Mouse (Mus musculus) neural tube, embryonic 13.5 days (tissue): ENCODE results near the gene Rusc1. TPM values are rescaled to one million over a fixed set of nuclear protein-coding genes. Genes with fewer than 3 reads are reported as not detected.
A peak's percentile ranks its signal among the peaks of the same experiment; 100 is the strongest.
"Not testable (repeated sequence)": the region's sequence is repeated elsewhere in the genome, so short reads cannot be mapped to it uniquely, and the experiment has no call there.

Source experiments
- ATAC-seq: fragments of 200-750 bp; cut with Nextera tagmentation; 2 replicates; pipeline ENCODE4 v1.8.0; 2017; ENCODE audit warnings: low read depth, mild to moderate bottlenecking, moderate TSS enrichment, moderate library complexity
- H3K27ac ChIP-seq: fragments of 300-500 bp; sonication (generic); replicated peaks from 2 replicates; pipeline ENCODE4 v1.5.1; 2015; ENCODE audit warnings: moderate library complexity, mild to moderate bottlenecking, inconsistent platforms
- H3K27me3 ChIP-seq: fragments of 300-500 bp; sonication (generic); 2 replicates; pipeline ENCODE4 v1.6.1; 2015; ENCODE audit warnings: mild to moderate bottlenecking, inconsistent platforms
- H3K36me3 ChIP-seq: fragments of 300-500 bp; sonication (generic); 2 replicates; pipeline ENCODE4 v1.6.1; 2015; ENCODE audit warnings: mild to moderate bottlenecking, inconsistent platforms
- H3K4me1 ChIP-seq: fragments of 300-500 bp; sonication (generic); replicated peaks from 2 replicates; pipeline ENCODE4 v1.6.1; 2015; ENCODE audit warnings: inconsistent platforms
- H3K4me2 ChIP-seq: fragments of 300-500 bp; sonication (generic); 2 replicates; pipeline ENCODE4 v1.6.1; 2015; ENCODE audit warnings: inconsistent platforms, mild to moderate bottlenecking, moderate library complexity
- H3K4me3 ChIP-seq: fragments of 300-500 bp; sonication (generic); 2 replicates; pipeline ENCODE4 v1.5.1; 2015; ENCODE audit warnings: mild to moderate bottlenecking, inconsistent platforms
- H3K9ac ChIP-seq: fragments of 300-500 bp; sonication (generic); 2 replicates; pipeline ENCODE4 v1.6.1; 2015; ENCODE audit warnings: moderate library complexity, mild to moderate bottlenecking, inconsistent platforms
- H3K9me3 ChIP-seq: fragments of 300-500 bp; sonication (generic); 2 replicates; pipeline ENCODE4 v1.6.1; 2016; ENCODE audit warnings: inconsistent platforms
- WGBS: fragments of 180-500 bp; shearing (Covaris S2); methylation state at CpG from one replicate; pipeline ENCODE4 v1.1.7; 2015; 5-methylcytosine and 5-hydroxymethylcytosine counted together
- polyA plus RNA-seq: library from polyadenylated mRNA; unstranded; fragments of >200 nt; fragmentation: Nextera tagmentation; extraction: Ambion mirVana; gene quantifications from 2 replicates; pipeline ENCODE4 v1.2.1, GENCODE M21; 2015

The Rusc1 gene
- polyA plus RNA-seq, 1 experiment from 2014 or later = 91.9 TPM

- peak overlapping the region; percentile 74 for H3K4me3 ChIP-seq
- H3K4me1 ChIP-seq = peaks cover 51% of the 10 kb centered on the region
- peak overlapping the region; percentile 94 for H3K4me2 ChIP-seq
- H3K36me3 ChIP-seq = peaks cover 54% of the 10 kb centered on the region
- H3K27ac ChIP-seq = peak overlapping the region; percentile 86
- H3K27me3 ChIP-seq = peaks cover 14% of the 10 kb centered on the region; the same call in 1 of the 2 replicates
- H3K9ac ChIP-seq = peak overlapping the region; percentile 92
- H3K9me3 ChIP-seq = no peaks in the 10 kb centered on the region
- no peak for ATAC-seq
- WGBS = 5% methylated on average over 20 of the region's 20 CpGs
Observed at GRCm38 (mm10) chr3:89091811-89092508, 1.2 kb downstream of the Rusc1 start.

- peak overlapping the region; percentile 86 for H3K27ac ChIP-seq
- H3K4me3 ChIP-seq = peak overlapping the region; percentile 74
- H3K4me2 ChIP-seq = peak overlapping the region; percentile 94
- H3K9ac ChIP-seq = peak overlapping the region; percentile 92
- under 1% methylated on average over 69 of the region's 74 CpGs for WGBS
- peaks cover 51% of the 10 kb centered on the region for H3K4me1 ChIP-seq
- peaks cover 14% of the 10 kb centered on the region; the same call in 1 of the 2 replicates for H3K27me3 ChIP-seq
- peak; percentile 44 for ATAC-seq
- no peaks in the 10 kb centered on the region for H3K9me3 ChIP-seq
- H3K36me3 ChIP-seq = peaks cover 53% of the 10 kb centered on the region
Observed at GRCm38 (mm10) chr3:89090694-89091655, 2.1 kb downstream of the Rusc1 start.

- Histone ChIP-seq H3K27ac (peak overlapping the region; percentile 86), H3K27me3 (peaks cover 14% of the 10 kb centered on the region; the same call in 1 of the 2 replicates), H3K9me3 (no peaks in the 10 kb centered on the region), H3K4me1 (peaks cover 51% of the 10 kb centered on the region), H3K36me3 (peaks cover 49% of the 10 kb centered on the region), H3K4me3 (peak overlapping the region; percentile 74), H3K4me2 (peak overlapping the region; percentile 94), H3K9ac (peak overlapping the region; percentile 92)
- WGBS = under 1% methylated on average over 40 of the region's 40 CpGs
- peak; percentile 55; the same call in 1 of the 2 replicates for ATAC-seq
Observed at GRCm38 (mm10) chr3:89089882-89090591, 3.1 kb downstream of the Rusc1 start.

GRCm38 (mm10) chr3:89088974-89089373 lies 4.1 kb downstream of the Rusc1 start:
- peaks cover 51% of the 10 kb centered on the region for H3K4me1 ChIP-seq
- H3K9me3 ChIP-seq = no peaks in the 10 kb centered on the region
- peak overlapping the region; percentile 94 for H3K4me2 ChIP-seq
- ATAC-seq = no peak
- 64% methylated on average over 14 of the region's 14 CpGs for WGBS
- peak overlapping the region; percentile 92; the same call in 1 of the 2 replicates for H3K9ac ChIP-seq
- peaks cover 49% of the 10 kb centered on the region for H3K36me3 ChIP-seq
- no peak overlapping the region for H3K27ac ChIP-seq
- H3K4me3 ChIP-seq = peak overlapping the region; percentile 74
- peaks cover 14% of the 10 kb centered on the region; the same call in 1 of the 2 replicates for H3K27me3 ChIP-seq

- H3K4me2 ChIP-seq = no peak overlapping the region
- WGBS = 38% methylated on average over 21 of the region's 21 CpGs
- H3K27ac ChIP-seq = no peak overlapping the region
- peaks cover 40% of the 10 kb centered on the region for H3K4me1 ChIP-seq
- H3K9me3 ChIP-seq = no peaks in the 10 kb centered on the region
- H3K27me3 ChIP-seq = peaks cover 14% of the 10 kb centered on the region; the same call in 1 of the 2 replicates
- no peak overlapping the region for H3K4me3 ChIP-seq
- ATAC-seq = no peak
- peaks cover 50% of the 10 kb centered on the region for H3K36me3 ChIP-seq
- no peak overlapping the region for H3K9ac ChIP-seq
Observed at GRCm38 (mm10) chr3:89087338-89088110, 5.6 kb downstream of the Rusc1 start.

- Histone ChIP-seq H3K9me3 (no peaks in the 10 kb centered on the region), H3K27me3 (peaks cover 14% of the 10 kb centered on the region; the same call in 1 of the 2 replicates), H3K27ac (no peak overlapping the region), H3K36me3 (peaks cover 63% of the 10 kb centered on the region), H3K4me2 (no peak overlapping the region), H3K9ac (no peak overlapping the region), H3K4me1 (peaks cover 19% of the 10 kb centered on the region), H3K4me3 (no peak overlapping the region)
- 85% methylated on average over 12 of the region's 12 CpGs for WGBS
- ATAC-seq = no peak
Observed at GRCm38 (mm10) chr3:89084654-89085190, 8.4 kb downstream of the Rusc1 start.

- Histone ChIP-seq H3K9ac (no peak overlapping the region), H3K4me3 (no peak overlapping the region), H3K4me2 (no peak overlapping the region), H3K4me1 (peaks cover 14% of the 10 kb centered on the region), H3K27me3 (peaks cover 9% of the 10 kb centered on the region; the same call in 1 of the 2 replicates), H3K9me3 (no peaks in the 10 kb centered on the region), H3K36me3 (peaks cover 67% of the 10 kb centered on the region), H3K27ac (no peak overlapping the region)
- WGBS = 78% methylated on average over 2 of the region's 2 CpGs
- no peak for ATAC-seq
Observed at GRCm38 (mm10) chr3:89084133-89084532, 9.0 kb downstream of the Rusc1 start.

GRCm38 (mm10) chr3:89082287-89082686 lies 10.8 kb downstream of the Rusc1 start:
- H3K27ac ChIP-seq, H3K27me3 ChIP-seq, H3K9me3 ChIP-seq, ATAC-seq, H3K4me3 ChIP-seq, H3K4me1 ChIP-seq, H3K4me2 ChIP-seq, H3K9ac ChIP-seq: not testable (repeated sequence)
- peaks cover 63% of the 10 kb centered on the region for H3K36me3 ChIP-seq

GRCm38 (mm10) chr3:89077383-89077782 lies 15.7 kb downstream of the Rusc1 start:
- WGBS = 90% methylated on average over 9 of the region's 9 CpGs
- H3K36me3 ChIP-seq = peaks cover 78% of the 10 kb centered on the region

GRCm38 (mm10) chr3:89067265-89067664 lies 25.8 kb downstream of the Rusc1 start:
- no peak for ATAC-seq
- Histone ChIP-seq H3K9me3 (no peaks in the 10 kb centered on the region), H3K4me1 (no peaks in the 10 kb centered on the region), H3K4me3 (no peak overlapping the region), H3K27ac (no peak overlapping the region), H3K9ac (no peak overlapping the region), H3K4me2 (no peak overlapping the region), H3K27me3 (no peaks in the 10 kb centered on the region), H3K36me3 (peaks cover 96% of the 10 kb centered on the region)

More at GRCm38 (mm10) chr3:89077383-89077782, 15.7 kb downstream of the Rusc1 start:
- Histone ChIP-seq H3K27ac (no peak overlapping the region), H3K4me2 (no peak overlapping the region), H3K9me3 (no peaks in the 10 kb centered on the region), H3K9ac (no peak overlapping the region), H3K4me3 (no peak overlapping the region), H3K27me3 (no peaks in the 10 kb centered on the region), H3K4me1 (no peaks in the 10 kb centered on the region)
- ATAC-seq = no peak

- no peak overlapping the region for H3K4me2 ChIP-seq
- WGBS = 54% methylated on average over 3 of the region's 3 CpGs
Observed at GRCm38 (mm10) chr3:89061696-89062095, 31.4 kb downstream of the Rusc1 start.

More at GRCm38 (mm10) chr3:89061696-89062095, 31.4 kb downstream of the Rusc1 start:
- Histone ChIP-seq H3K27me3 (no peaks in the 10 kb centered on the region), H3K4me1 (no peaks in the 10 kb centered on the region), H3K9ac (no peak overlapping the region), H3K36me3 (peaks cover 94% of the 10 kb centered on the region), H3K9me3 (no peaks in the 10 kb centered on the region), H3K27ac (no peak overlapping the region), H3K4me3 (no peak overlapping the region)
- ATAC-seq = no peak
